Mouse (Mus musculus) liver, adult 2 months (tissue): Measurements from ENCODE around the gene Cib4.

Experiments used
- CTCF ChIP-seq: fragments of 200-500 bp; IDR thresholded peaks from 2 replicates; pipeline ENCODE4 v1.5.1; 2011; ENCODE audit warnings: low read depth, low read length, control low read depth
- POLR2A ChIP-seq: fragments of 200-500 bp; IDR thresholded peaks from 2 replicates; pipeline ENCODE4 v1.6.1; 2011; ENCODE audit warnings: low read length, control low read depth; ENCODE audit not compliant: insufficient read depth; ENCODE audit errors: extremely low read depth

GRCm38 (mm10) chr5:30520214-30520732, 25.4 kb downstream of the Cib4 start:
- TF ChIP-seq CTCF (no peak), POLR2A (no peak)
